Mouse (Mus musculus) embryonic fibroblast, embryonic 13.5 days (primary cell): Measurements from ENCODE around the gene Olfr550. TPM values are rescaled to one million over a fixed set of nuclear protein-coding genes. Genes with fewer than 3 reads are reported as not detected.
"Not testable (repeated sequence)": the region's sequence is repeated elsewhere in the genome, so short reads cannot be mapped to it uniquely, and the experiment has no call there.

ENCODE experiments used
- H3K27ac ChIP-seq: 2 replicates; pipeline ENCODE4 v1.5.1; 2012; ENCODE audit warnings: low read length, control low read depth, inconsistent platforms; ENCODE audit not compliant: insufficient read depth
- H3K4me1 ChIP-seq: 2 replicates; pipeline ENCODE4 v1.6.1; 2011; ENCODE audit warnings: low read length; ENCODE audit not compliant: control insufficient read depth, insufficient read depth
- H3K4me3 ChIP-seq: 2 replicates; pipeline ENCODE4 v1.5.1; 2011; ENCODE audit warnings: mild to moderate bottlenecking, control low read depth, low read length; ENCODE audit not compliant: insufficient read depth
- CTCF ChIP-seq: IDR thresholded peaks from 2 replicates; pipeline ENCODE4 v1.5.1; 2011; ENCODE audit warnings: mild to moderate bottlenecking, control low read depth, low read length, moderate library complexity, borderline replicate concordance; ENCODE audit not compliant: insufficient read depth
- POLR2A ChIP-seq: IDR thresholded peaks from 2 replicates; pipeline ENCODE4 v1.6.1; 2011; ENCODE audit warnings: low read depth, mild to moderate bottlenecking, control low read depth, low read length, moderate library complexity
- polyA plus RNA-seq: library from polyadenylated mRNA; stranded (reverse); fragments of >200 nt; gene quantifications from 2 replicates; pipeline ENCODE4 v1.2.4, GENCODE M21; 2011; ENCODE audit warnings: low read depth; ENCODE audit not compliant: missing spikeins, insufficient read length

The Olfr550 gene
- polyA plus RNA-seq, 1 experiment, result not detected

DNA sequence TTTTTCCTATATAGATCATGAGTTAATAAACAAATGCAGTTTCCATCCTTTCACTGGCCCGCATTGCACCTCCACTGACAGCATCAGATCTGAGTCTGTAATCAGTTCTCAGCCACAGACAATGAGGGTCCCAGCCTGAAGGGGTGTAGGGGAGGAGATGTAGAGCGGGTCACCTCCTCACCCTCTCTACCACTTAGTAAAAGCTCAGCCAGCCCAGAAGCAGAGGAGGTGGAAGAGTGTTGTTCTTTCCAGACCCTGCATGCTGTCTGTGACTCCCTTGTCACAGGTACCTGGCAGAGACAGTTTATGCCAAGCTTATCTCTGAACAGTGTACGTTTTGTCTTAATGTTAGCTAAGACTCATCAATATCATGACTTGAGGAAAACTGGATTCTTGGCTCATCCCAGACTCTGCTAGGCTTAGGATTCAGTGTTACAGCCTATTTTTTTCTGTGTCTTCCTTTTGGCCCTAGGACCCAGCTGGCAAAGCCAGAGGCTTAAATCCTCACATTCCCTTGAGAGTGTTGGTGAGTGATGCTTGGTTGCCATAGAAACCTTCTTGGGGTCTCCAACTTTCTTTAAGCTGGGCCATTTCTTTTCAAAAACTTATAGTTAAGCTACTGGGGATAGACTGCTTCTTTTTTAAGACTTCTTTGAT, 2.1 kb downstream of the Olfr550 start:
- H3K27ac ChIP-seq, result no peak overlapping the region
- H3K4me3 ChIP-seq, result no peak overlapping the region
- H3K4me1 ChIP-seq, result no peaks in the 10 kb centered on the region
- no peak for TF ChIP-seq CTCF
- no peak for TF ChIP-seq POLR2A

DNA sequence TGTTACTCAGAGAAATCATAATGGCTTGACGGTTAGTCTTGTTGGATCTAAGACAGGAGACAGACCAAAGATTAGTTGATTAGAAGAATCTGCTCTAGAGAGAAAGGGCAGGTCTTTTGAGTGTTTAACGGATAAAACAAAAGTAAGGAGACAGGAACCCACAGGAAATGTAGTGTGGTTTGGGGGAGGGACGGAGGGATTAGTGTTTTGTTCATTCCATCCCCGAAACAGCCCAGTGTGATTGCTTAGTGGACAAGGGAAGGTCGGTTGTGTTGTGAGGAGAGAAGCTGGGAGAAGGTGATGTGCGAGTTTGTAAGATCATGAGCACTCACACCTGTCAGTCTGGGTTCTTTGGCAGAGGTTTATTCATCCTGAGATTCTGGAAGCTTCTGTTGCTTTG, 4.8 kb downstream of the Olfr550 start:
- TF ChIP-seq POLR2A, result no peak
- TF ChIP-seq CTCF, result no peak
- no peaks in the 10 kb centered on the region for H3K4me1 ChIP-seq
- no peak overlapping the region for H3K27ac ChIP-seq
- H3K4me3 ChIP-seq, result no peak overlapping the region

DNA sequence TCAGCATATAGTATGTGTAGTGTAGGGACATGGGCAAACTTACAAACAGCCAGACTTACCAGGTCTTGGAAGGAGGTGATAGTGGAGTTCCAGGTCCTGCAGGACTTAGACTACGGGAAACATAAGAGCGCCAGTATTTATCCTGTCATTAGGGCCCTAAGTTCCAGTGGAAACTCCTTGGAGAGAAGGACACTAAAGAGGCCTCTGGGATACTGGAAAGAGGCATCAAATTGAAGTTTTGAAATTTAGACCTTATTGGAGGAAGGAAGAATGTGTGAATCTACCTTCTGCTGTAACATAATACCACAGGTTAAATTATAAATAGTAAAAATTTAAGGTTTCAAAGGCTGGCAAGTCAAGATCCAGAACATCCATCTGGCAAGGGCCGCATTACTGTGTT, 20.5 kb downstream of the Olfr550 start, which contains the start of gene Olfr551:
Gene Olfr551, minus strand, starts transcription at position 101 of the 400 bp plus-strand sequence.
- Histone ChIP-seq H3K4me1 (no peaks in the 10 kb centered on the region), H3K4me3 (no peak within 1 kb of the TSS), H3K27ac (no peak within 1 kb of the TSS)
- TF ChIP-seq CTCF (no peak), POLR2A (no peak)

DNA sequence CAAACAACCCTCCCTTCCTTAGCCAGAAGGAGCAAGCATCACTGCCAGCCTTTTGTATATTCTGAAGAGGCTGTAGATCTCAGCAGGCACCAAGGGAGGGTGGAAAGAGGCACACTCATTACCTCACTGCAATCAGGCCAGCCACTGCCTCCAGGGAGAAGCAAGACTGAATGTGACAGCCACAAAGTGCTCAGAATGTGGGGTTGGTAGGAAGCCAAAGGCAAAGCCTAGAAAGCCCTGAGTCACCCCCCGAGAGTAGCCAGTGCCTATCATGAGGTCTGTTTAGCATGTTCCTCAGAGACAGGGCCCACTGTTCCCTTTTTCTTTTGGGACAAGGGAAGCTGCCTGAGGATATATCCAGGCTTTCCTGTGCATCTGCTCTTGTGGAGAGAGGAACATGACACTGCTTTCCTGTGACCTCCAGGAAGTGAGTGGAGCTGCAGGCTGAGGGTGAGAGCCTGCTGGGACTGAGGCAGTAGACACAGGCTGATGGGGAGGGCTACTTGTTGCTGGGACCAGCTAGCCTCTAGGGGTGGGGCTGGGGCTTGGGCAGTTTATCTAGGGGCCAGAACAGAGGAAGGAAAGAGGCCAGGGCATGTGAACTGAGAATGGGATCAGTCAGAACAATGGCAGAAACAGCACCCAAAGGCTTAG, 26.3 kb downstream of the Olfr550 start, which contains the start of gene Olfr552:
Gene Olfr552, plus strand, starts transcription at position 393 of the 654 bp plus-strand sequence.
- no peak within 1 kb of the TSS for H3K4me3 ChIP-seq
- no peak within 1 kb of the TSS for H3K27ac ChIP-seq
- no peaks in the 10 kb centered on the region for H3K4me1 ChIP-seq
- TF ChIP-seq CTCF (no peak), POLR2A (no peak)

DNA sequence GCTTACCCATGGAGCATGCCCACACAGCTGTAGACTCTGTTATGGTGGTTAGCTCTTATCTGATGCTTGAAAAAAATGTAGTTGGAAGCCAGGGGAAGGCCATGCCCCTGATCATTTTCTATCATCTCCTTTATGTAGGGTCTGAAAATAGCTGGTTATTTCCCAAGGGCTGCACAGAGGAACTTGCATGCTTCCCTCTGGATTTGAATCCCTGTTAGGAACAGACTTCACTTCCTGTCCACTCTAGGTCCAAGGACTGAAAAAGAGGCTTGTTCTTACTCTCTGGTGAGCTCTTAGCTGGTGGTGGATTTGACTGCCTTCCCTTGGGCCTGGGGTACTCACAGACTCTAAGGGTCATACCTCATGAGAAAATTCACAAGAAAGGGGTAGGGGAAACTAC, 46.9 kb downstream of the Olfr550 start, which contains the start of gene Olfr553:
Gene Olfr553, minus strand, starts transcription at position 101 of the 400 bp plus-strand sequence.
- TF ChIP-seq CTCF, result no peak

DNA sequence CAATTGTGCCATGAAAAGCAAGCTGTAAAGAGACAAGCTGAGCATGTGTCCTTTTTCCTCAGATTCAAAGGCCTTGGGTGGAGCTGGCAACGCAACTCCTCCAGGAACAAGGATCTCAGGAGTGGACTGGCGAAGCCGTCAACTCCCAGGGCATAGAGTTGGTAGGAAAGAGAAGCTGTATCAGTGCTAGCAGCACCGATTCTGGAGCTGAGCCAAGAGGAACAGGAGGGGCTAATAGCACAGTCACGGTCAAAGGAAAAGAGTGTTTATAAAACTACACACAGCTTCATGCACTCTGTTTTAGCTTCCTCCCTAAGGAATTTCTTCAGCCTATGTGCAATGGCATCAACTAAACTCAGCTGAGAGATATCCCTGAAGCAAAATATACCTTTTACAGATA, 48.4 kb downstream of the Olfr550 start:
- no peak overlapping the region for H3K4me3 ChIP-seq
- no peak overlapping the region for H3K27ac ChIP-seq
- TF ChIP-seq POLR2A, result no peak
- no peak for TF ChIP-seq CTCF
- H3K4me1 ChIP-seq, result no peaks in the 10 kb centered on the region

More for the DNA sequence above, 46.9 kb downstream of the Olfr550 start, which contains the start of gene Olfr553:
- Histone ChIP-seq H3K4me3 (no peak within 1 kb of the TSS), H3K4me1 (no peaks in the 10 kb centered on the region), H3K27ac (no peak within 1 kb of the TSS)

DNA sequence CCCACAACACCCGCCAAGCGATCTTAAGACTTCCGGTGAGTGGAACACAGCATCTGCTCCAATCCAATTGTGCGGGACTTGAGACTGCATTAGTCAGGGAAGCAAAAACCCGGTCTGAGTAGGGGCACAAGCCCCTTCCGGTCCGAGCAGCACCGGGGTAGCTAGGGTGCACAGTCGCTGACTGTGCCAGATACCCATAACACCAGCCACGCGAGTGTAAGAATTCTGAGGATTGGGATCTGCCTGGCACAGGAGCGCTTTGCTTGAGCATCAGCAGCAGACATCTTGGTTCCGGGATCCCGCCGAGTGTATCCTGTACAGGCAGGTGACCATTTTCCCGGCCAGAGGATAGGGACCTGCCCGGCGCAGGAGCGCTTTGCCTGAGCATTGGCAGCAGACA, 49.1 kb downstream of the Olfr550 start:
- not testable (repeated sequence) for H3K27ac ChIP-seq, H3K4me1 ChIP-seq, H3K4me3 ChIP-seq

Other genes with a start within 250 kb of the Olfr550 start
- 167 and 222 TPM in 2 replicates for gene Rrm1, start 129.7 kb upstream of the Olfr550 start, polyA plus RNA-seq
- gene Olfr543, start 89.8 kb upstream of the Olfr550 start, polyA plus RNA-seq, result not detected in 2 replicates
- gene Olfr544, start 83.1 kb upstream of the Olfr550 start, polyA plus RNA-seq, result not detected in 2 replicates
- gene Olfr545, start 71.9 kb upstream of the Olfr550 start, polyA plus RNA-seq, result not detected in 2 replicates
- not detected in 2 replicates for gene Olfr547, start 36.7 kb upstream of the Olfr550 start, polyA plus RNA-seq
- gene Olfr548-ps1, start 30.5 kb upstream of the Olfr550 start, polyA plus RNA-seq, result not detected in 2 replicates
- gene Olfr549, start 21.6 kb upstream of the Olfr550 start, polyA plus RNA-seq, result not detected in 2 replicates
- 8.4 and 8.8 TPM in 2 replicates for gene Trim21, start 6.0 kb upstream of the Olfr550 start, polyA plus RNA-seq
- gene Olfr551, start 20.4 kb downstream of the Olfr550 start, polyA plus RNA-seq, result not detected in 2 replicates
- not detected in 2 replicates for gene Olfr552, start 26.3 kb downstream of the Olfr550 start, polyA plus RNA-seq
- not detected in 2 replicates for gene Olfr553, start 46.8 kb downstream of the Olfr550 start, polyA plus RNA-seq
- gene Olfr554, start 67.0 kb downstream of the Olfr550 start, polyA plus RNA-seq, result not detected in 2 replicates
- not detected in 2 replicates for gene Olfr555, start 87.4 kb downstream of the Olfr550 start, polyA plus RNA-seq
- gene Olfr556, start 93.5 kb downstream of the Olfr550 start, polyA plus RNA-seq, result not detected in 2 replicates
- gene Trim68, start 115.9 kb downstream of the Olfr550 start, polyA plus RNA-seq, result 10.0 and 10.6 TPM in 2 replicates
- not detected in 2 replicates for gene Olfr557, start 124.5 kb downstream of the Olfr550 start, polyA plus RNA-seq
- gene Olfr558, start 130.8 kb downstream of the Olfr550 start, polyA plus RNA-seq, result not detected in 2 replicates
- not detected in 2 replicates for gene Olfr33, start 147.6 kb downstream of the Olfr550 start, polyA plus RNA-seq
- not detected in 2 replicates for gene Olfr559, start 156.0 kb downstream of the Olfr550 start, polyA plus RNA-seq
- not detected in 2 replicates for gene Olfr560, start 187.9 kb downstream of the Olfr550 start, polyA plus RNA-seq
- not detected in 2 replicates for gene Olfr78, start 188.0 kb downstream of the Olfr550 start, polyA plus RNA-seq
- gene Olfr561, start 199.8 kb downstream of the Olfr550 start, polyA plus RNA-seq, result not detected in 2 replicates
- gene Olfr564, start 232.0 kb downstream of the Olfr550 start, polyA plus RNA-seq, result not detected in 2 replicates